Mouse (Mus musculus) liver, adult (tissue): ENCODE data around the gene Soga1.

Source experiments
- GATA4 ChIP-seq: IDR thresholded peaks from 2 replicates; pipeline ENCODE4 v1.6.1; 2014; ENCODE audit warnings: mild to moderate bottlenecking, low read length; ENCODE audit not compliant: insufficient replicate concordance

Gene Soga1

DNA sequence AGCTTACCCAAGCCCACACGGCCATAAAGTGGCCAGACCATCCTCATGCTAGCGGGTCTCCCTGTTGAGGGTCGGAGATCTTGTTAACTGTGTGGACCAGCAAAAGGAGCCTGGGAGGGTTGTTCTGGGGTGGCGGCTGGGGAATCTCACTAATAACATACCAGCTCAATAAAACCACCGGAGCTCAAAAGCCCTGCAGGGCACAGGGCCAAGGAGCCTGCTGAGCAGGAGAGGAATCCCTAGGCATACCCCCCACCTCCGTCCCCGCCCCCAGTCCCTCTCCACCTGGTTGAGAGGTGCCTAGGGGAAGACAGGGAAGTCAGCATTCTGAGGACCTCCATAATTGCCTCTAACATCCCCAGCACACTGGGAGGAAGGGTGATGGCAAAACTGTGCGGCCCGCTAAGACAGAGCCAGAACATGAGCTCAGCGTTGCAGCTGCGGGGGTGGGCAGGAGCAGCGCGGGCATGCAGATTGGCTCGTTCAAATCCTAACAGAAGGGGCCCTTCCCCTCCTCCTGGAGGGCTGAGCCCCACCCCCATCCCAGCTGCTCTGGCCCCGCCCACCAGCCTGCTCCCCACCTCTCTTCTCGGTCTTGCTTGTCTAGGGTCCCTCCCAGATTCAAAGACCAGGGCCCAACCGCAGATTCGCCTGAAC lies 20.6 kb downstream of the Soga1 start:
- no peak for TF ChIP-seq GATA4

DNA sequence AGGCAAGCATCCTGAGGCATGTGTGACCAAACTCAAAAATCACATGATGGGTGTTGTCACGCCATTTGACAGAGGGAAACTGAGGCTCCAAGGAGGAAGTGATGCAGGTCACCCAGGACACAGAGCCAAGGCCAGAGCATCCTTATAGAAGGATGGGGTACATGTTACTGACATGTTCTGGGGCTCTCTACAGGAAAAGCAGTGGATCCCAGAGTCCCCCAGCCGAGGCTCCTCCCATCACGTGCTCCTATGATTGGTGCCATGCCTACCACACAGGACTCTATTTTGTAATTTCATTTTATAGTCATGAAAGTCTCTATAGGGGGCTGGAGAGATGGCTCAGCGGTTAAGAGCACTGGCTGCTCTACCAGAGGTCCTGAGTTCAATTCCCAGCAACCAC lies 21.3 kb downstream of the Soga1 start:
- TF ChIP-seq GATA4: no peak

DNA sequence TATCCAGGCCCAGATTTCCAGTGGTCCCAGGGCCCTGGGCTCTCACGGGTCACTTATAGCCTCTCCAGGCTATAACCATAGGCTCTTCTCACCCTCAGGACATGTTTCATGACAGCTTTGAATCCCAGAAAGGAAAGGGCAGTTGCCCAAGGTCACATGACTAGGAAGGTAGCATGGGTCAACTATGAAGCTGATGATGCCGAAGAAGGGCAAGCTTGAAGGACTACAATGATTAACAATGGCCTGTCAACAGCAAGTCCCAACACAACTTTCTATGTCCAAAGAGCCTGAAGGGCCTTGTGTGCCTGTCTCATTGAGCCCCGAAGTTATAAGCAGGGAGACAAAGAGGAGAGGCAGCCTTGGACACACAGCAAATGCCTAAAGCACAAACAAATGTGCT lies 21.9 kb downstream of the Soga1 start:
- TF ChIP-seq GATA4: no peak

DNA sequence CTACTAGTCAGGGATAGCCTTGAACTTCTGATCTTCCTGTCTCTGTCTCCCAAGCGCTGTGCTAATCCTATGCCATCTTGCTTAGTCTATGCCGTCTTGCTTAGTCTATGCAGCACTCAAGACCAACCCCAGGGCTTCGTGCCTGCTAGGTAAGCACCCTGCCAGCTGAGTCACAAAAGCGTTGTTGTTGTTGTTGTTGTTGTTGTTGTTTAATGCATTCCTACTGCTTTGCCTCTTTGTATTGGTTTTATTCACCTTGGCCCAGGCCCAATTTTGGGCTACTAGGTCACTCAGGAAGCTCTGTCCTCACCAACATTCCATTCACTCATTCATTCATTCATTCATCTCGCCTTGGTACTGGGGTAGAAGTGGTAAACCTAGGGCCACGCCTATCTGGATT lies 23.3 kb downstream of the Soga1 start:
- TF ChIP-seq GATA4: no peak

DNA sequence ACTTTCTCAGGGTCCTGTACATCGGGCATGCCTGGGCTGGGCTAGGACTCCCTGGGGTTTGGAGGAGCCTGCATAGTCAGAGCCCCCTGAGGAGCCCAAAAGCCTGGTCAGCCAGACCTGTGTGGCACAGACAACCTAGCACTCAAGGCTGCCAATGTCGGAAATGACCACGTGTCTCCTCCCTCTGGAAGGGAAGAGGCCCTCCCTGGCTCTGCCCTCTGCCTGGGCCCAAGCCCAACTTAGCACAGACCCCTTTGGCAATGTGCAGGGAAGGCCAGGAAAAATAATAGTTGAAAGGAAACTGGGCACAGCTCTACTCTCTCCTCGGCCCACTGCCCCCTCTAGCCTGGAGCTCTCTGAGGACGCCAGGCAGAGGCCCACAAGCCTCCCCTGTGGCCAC lies 24.2 kb downstream of the Soga1 start:
- TF ChIP-seq GATA4: no peak

DNA sequence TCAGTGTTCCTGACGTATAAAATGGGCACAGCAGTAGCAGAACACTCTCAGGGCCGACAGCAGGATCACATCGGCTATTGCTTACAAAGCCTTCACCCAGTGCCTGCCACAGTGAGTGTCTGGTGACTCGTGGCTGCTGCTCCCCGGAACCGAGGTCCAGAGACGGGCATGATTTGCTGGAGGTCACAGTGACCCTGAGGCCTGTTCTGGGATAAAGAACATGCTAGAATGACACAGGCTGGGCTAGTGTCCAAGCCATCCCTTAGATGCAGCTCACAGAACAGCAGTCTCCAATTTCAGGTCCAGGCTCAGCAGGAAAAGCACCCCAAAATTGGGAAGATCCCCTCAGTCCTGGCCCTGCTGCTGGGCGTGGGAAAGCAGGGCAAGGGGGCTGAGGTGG lies 24.8 kb downstream of the Soga1 start:
- no peak for TF ChIP-seq GATA4

DNA sequence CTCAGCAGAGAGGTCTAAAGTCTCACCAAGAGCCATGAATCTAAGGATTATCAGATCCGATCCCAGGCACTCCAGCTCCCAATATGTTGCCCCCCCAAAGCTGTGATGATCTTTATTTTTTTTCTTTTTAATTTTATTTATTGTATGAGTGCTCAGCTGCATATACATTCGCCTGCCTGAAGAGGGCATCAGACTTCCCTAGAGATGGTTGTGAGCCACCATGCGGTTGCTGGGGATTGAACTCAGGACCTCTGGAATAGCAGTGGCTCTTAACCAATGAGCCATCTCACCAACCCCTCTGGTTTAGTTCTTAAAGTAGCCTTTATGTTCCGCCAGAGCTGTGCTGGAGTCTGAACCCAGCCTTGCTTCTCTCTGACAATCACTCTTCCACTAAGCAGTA lies 25.3 kb downstream of the Soga1 start:
- no peak for TF ChIP-seq GATA4

DNA sequence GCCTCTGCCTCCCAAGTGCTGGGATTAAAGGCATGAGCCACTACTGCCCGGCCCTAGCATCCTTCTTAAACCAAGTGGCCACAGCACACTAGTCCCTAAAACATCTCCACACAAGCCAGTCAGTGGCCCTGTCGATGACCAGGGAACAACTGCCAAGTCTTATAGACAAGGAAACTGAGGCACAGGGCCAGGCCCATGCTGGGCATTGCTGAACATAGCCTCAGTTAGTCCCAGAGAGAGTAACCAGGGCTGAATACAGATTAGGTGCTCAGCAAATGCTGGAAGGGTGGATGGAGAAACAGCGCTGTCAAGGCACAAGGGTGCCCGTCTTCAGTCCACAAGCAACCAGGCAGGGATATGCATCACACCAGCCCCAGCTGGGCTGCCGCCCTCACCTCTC lies 25.9 kb downstream of the Soga1 start:
- no peak for TF ChIP-seq GATA4

DNA sequence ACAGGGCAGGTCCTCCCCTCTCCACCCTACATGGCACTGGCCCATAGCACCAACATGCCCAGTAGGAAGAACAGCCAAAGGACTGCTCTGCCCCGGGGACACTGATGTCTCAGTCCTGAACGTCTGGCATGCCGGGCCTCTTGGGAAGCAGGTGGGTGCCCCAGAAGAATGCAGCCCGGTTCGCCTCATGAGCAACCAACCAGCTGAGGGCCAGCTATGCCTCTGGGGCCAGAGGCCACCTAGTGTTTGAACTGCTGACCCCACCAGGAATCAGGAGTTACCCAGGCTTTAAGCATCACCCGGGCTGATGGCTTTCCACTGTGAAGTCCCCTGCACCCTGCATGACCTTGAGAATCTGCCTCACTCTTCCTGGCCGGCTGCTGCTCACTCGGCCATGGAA lies 26.6 kb downstream of the Soga1 start:
- no peak for TF ChIP-seq GATA4

DNA sequence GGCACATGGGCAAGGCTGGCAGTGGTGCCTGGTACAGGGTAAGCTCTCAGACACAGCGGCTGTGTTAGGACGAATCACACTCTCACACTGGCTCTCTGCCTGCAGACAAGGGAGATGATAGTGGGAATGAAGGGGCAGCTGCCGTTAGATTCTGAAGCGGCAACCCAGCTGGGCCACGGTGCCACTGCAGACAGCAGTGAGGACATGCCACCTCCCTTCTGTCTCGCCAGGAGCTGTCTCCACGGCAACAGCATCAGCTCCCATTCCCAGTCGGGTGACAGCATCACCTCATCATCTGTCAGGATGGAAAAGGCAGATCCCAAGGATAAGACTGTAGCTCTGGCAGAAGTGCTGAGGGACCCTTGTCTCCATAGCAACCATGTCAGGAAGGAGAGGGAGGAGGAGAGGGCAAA lies 29.2 kb downstream of the Soga1 start:
- no peak for TF ChIP-seq GATA4

DNA sequence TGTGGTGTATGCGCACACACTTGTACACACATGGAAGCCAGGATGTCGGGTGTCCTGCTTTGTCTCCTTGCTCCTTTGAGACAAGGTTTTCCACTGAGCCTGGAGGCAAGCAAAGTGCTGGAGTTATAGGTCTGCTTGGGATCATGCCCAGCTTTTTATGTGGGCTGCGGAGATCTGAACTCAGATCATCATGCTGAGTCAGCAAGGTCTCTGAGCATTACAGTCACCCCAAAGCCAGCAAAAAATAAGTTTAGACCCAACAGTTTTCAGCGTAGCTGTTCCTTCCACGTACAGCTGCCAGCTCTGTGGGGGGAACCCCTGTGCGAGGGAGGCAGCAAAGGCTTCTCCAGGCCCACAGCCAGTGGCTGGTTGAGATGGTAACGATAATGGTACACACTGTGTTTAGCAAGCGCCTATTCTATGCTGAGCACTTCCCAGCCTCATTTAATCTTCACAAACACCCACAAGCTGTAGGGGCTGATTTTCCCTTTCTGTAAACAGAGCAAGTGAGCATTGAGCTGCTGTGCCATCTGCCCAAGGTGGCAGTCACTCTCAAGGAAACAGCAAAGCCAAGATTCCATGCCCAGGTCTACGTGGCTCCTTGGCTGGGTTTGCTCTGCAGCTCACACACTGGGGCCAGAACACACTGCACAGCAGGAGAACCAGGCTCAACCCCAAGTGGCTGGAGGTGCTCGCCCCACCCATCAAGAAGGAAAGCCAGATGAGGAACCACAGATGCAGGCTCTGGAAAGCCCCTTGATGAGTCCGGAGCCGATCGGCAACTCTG lies 30.5 kb downstream of the Soga1 start:
- no peak for TF ChIP-seq GATA4

DNA sequence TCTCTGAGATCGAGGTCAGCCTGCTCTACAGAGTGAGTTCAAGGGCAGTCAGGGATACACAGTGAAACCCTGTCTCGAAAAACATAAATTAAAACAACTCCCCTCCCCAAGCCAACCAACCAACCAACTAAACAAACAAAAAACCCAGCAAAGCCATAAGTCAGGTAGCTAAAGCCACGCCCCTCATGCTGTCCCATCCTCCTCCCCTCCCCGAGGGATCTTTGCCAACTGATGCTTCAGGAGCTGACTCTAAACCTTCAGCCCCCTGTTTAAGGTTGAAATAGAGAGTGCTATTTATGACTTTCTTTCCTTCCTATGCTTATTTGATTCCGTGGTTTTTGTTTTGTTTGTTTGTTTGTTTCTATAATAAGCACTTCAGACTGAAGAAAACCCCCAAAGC lies 32.1 kb downstream of the Soga1 start:
- TF ChIP-seq GATA4: no peak

DNA sequence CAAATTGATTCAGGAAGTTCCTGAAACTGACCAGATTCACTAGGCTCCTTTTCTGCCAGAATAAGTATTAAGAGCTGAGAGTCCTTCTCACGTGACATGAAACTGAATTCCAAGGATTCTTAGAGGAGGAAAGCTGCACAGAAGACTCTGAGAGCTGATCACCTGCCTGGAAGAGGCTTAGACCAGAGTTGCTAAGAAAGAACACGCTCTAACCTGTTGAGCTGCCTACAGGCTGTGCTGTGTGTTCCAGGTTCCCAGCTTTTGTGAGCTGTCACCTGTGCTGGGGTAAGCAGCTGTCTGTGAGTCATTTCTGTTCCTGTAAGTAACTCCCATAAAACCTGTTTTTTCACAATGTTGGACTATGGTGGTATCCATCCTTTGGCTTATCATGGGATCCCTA lies 33.1 kb downstream of the Soga1 start:
- no peak for TF ChIP-seq GATA4

DNA sequence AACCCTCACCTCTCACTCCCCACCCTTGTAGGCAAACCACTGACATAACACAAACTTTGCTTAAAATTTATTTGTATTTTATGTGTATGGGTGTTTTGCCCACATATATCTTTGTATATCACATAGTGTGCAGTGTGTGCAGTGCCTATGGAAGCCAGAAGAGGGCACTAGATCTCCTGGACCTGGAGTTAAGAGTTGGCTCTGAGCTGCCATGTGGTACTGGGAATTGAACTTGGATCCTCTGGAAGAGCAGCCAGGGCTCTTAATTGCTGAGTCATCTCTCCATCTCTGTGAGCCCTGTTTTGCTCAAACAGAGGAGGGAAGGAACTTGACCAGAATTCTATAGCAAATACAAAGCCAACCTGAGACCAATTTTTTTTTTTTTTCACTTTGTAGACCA lies 35.1 kb downstream of the Soga1 start:
- TF ChIP-seq GATA4: no peak

DNA sequence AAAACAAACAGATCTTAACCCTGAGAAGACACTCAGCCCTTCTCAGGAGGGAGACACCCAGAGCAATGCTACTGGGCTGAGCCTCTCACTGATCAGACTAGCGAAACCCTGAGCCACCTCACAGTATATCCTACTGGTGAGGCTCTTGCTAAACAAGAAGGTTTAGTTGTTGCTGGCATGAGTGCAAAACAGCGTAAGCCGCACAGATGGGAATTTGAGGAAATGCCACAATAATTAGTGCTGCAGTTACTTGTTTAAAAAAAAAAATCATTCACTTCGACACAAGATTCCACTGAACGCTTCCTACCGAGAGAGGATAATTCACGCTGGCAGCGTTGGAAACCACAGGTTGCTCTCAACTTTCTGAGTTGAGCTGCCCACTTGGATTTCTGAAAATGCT lies 35.5 kb downstream of the Soga1 start:
- TF ChIP-seq GATA4: no peak

DNA sequence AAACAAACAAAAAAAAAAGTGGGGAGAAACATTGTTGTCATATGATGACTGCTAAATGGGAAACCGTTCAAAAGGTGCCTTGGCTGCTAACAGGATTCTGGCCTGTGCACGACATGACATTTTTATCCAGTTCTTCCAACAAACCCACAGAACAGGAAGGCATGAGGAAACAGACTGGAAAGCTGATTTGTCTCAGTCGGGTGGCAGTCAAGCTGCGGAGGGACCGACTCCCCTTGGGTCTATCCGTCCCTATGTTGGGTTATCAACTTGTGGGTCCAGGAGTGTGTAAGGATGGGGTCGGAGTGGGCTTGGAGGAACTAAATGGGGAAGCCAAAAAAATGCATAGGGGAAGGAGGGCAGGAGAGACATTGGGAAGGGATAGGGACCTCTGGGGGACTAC lies 37.6 kb downstream of the Soga1 start:
- no peak; the same call in 1 of the 2 replicates for TF ChIP-seq GATA4

DNA sequence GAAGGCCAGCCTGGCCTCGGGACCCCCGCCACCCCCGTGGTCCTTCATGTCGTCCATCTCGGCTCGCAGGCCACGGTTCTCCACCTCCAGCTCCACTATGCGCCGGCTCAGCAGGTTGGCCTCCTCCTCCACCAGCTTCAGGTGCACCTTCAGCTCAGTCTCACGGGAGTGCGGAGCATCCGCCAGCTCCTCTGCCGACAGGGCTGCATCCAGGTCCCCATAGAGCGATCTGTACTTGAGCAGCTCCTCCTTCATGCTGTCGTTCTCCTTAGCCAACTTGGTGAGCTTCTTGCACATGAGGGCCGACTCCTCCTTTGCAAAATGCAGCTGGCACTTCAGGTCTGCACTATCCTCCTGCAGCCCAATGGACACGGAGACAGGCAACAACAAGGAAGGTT lies 38.4 kb downstream of the Soga1 start:
- TF ChIP-seq GATA4: no peak

DNA sequence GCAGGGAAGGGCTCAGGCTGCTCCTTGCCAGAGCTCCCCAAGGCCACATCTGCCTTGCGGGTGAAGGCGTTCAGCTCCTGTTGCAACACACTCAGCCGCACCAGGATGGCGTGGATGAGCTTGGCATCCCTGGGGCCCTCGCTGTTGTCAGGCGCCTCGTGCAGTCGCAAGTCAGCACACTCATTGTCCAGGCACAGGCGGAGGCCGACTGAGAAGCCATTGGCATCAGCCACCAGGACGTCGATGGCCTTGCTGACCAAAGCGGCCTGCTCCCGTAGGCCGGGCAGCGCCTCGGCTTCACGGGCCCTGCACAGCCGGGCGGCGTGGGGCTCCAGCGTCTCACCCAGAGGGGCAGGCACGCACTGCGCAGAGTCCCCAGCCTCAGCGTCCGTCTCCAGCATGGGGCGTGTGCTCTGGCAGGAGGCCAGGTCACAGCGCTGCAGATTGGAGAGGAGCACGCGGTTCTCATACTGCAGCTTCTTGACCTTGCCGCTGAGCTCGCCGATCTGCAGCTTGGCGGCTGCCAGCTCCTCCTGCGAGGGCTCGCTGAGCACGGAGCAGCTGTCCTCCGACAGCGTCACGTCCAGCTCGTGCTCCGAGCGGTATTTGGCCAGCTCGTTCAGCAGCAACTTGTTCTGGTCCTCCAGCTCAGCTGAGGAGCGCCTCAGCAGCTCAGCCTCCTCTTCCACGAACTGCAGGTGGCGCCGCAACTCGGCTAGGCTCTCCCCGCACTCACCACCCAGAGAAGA lies 39.0 kb downstream of the Soga1 start:
- TF ChIP-seq GATA4: no peak
